Mouse (Mus musculus) liver, embryonic 14.5 days (tissue): ENCODE measurements at regions not wholly inside any gene's neighbourhood (a gene's known extent, or its start where the extent isn't known, plus 50 kb on each side); places are given as distances from the start of the nearest gene placed in this dataset.

Experiments
- CTCF ChIP-seq: IDR thresholded peaks from 2 replicates; pipeline ENCODE4 v1.5.1; 2016; ENCODE audit warnings: antibody characterized with exemption, low read depth, control low read depth
- EP300 ChIP-seq: IDR thresholded peaks from 2 replicates; pipeline ENCODE4 v1.6.1; 2016; ENCODE audit warnings: antibody characterized with exemption, low read depth

DNA sequence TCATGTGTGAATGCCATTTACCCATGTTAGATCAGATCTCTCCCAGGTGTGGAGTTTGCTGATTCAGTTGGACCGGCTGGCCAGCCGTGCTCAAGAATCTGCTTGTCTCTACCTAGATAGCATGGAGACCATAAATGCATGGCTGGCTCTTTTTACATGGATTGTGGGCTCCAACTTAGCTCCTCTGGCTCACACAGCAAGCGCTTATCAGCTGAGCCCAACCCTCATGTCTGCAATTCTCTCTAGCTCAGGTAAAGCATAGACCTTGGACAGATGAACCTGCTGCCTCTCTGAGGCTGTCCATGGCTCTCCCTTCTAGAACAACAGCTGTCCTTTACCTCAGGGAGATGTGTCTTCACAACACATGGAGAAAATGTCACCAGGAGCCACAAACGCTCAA lies 94.8 kb upstream of the 1700020N01Rik start:
- no peak for TF ChIP-seq CTCF
- no peak for TF ChIP-seq EP300
